Mouse (Mus musculus): ENCODE data around the gene Rnf10.

DNA sequence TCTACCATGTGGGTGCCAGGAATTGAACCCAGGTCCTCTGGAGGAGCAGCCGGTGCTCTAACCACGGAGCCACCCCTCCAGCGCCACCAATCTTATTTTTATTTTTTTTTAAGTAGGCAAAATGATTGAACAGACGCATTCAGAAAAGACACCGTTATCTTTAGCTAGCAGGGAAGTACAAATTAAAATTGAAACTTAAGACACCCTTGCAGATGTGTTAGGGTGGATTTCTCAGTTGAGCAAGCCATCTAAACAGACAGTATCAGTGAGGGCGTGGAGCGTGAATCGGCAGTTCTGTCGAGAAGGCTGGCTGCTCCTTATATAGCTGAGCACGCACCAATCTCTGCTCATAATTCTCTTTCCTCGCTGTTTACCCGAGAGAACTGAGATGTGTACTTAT, 54.7 kb downstream of the Rnf10 start:
- TF ChIP-seq CTCF (IDR thresholded peaks at IDR 0.05; ENCODE audit: control insufficient read depth, insufficient read depth, insufficient replicate concordance, low read depth, low read length): no peak
- TF ChIP-seq POLR2A (IDR thresholded peaks at IDR 0.05; ENCODE audit: control insufficient read depth, low read depth, low read length): no peak
